Mouse (Mus musculus) CD4-positive naive resting alpha-beta T cell, adult 76 days (primary cell): ENCODE measurements around the gene Rag2. TPM values are rescaled to one million over a fixed set of nuclear protein-coding genes. Genes with fewer than 3 reads are reported as not detected.

Experiments used
- total RNA-seq: library from RNA; stranded (reverse); gene quantifications from one replicate; pipeline ENCODE4 v1.2.4, GENCODE M21; 2023

Rag2 gene
- total RNA-seq, result not detected

DNA sequence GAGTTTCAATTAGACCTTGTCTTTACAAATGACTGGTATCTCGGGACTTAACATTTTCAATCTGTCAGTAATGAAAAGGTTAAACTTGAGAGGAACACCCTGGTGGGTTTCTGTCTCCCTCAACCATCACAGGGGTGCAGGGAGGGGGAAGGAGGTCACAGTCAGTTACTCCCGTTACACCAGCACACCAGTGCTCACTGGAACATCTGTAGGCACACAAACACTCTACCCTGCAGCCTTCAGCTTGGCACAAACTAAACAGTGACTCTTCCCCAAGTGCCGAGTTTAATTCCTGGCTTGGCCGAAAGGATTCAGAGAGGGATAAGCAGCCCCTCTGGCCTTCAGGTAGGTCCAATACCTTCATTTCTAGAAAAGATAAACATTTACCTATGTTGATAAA lies at the start of gene Rag2:
Gene Rag2, plus strand, starts transcription at position 193 of the 400 bp plus-strand sequence.

DNA sequence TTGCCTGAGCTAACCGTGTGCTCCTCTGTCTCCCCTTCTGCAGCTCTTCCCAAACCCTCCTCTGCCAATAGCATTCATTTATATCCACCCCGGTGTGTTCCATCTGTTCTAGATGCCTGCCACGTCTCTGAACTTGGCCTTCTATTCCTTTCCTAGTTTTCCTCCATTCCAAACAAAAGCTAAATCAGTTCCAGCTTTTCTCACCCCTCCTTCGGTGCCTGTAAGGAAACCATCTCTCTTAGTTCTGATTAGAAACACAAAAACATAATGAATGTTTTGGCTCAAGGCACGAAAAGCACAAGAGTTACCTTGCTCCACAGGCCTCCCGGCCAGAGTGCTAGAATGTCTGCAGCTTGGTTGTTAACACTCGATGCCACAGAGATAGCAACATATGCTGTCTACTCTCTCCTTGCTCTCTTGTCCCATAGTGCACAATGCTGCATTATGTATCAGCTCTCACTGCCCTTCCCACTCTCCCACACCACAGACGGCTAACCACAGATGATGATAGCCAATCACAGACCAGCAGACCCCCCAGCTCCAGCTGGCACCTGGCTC lies 24.7 kb downstream of the Rag2 start, which contains the start of the genes Rag1 and B230118H07Rik:
Gene Rag1, minus strand, starts transcription at position 388 of the 558 bp plus-strand sequence.
Gene B230118H07Rik, minus strand, starts transcription at position 419 of the 558 bp plus-strand sequence.

DNA sequence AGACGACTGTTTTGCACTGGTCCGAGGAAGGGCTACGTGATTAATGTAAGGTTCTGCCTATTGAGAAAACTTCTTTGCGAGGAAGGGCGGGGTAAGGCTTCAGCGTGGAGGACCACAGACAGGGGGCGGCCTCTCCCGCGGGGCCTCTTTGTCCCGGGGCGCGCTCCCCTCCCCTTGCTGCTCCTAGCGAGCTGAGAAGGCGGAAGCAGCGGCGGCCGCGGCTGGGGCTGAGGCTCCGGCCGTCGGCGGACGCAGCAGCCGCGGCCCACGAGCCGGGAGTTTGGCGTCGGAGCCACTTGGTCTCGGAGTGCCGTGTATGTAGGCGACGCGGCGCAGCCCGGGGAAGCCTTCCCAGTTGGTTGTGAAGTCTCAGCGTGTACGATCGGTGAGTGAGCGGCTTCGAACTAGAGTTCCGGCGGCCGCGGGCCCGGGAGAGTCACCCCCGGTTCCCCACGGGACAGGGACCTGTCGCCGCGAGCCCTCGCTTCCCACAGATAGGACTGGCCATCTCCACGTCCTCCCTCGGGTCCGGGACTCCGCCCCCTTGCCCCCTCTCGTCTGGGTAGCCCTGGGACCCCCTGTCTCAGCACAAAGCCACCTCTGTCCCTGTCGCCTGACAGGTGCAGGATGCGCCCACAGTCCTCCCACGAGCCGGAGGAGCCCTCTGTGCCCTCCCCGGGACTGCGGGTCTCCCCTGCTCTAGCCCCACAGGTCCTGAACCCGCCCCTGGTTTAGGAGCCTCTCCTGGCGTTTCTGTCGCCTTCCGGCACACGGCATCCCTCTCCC lies 53.9 kb downstream of the Rag2 start, which contains the start of gene Traf6:
Gene Traf6, plus strand, starts transcription at position 194 of the 786 bp plus-strand sequence.

Other genes with a start within 250 kb of the Rag2 start
- 0.23 TPM for gene Rag1, start 24.8 kb downstream of the Rag2 start, total RNA-seq
- gene B230118H07Rik, start 24.8 kb downstream of the Rag2 start, total RNA-seq, result 2.5 TPM
- gene Traf6, start 53.7 kb downstream of the Rag2 start, total RNA-seq, result 67.7 TPM